Mouse (Mus musculus) gastrocnemius, adult 8-10 months (tissue): ENCODE measurements around the gene Sept5. TPM values are rescaled to one million over a fixed set of nuclear protein-coding genes. Genes with fewer than 3 reads are reported as not detected.

Experiments used
- DNase-seq, 2 experiments: peaks; one replicate each; pipeline ENCODE4 v3.0.0; 2022; ENCODE audit warnings: low spot score in 2 of 2
- total RNA-seq, 4 experiments: library from RNA; stranded (reverse); gene quantifications; 2 replicates each; pipeline ENCODE4 v1.2.4; 2022

Gene Sept5
- total RNA-seq, 4 experiments from 2014 or later = 1.7 to 2.7 (median 2.3) TPM

- DNase-seq = peak; percentile 74
These were observed 12.2 kb downstream of the Sept5 start for GRCm38 (mm10) chr16:18617370-18618065.

- DNase-seq = no peak
These were observed 16.5 kb downstream of the Sept5 start for GRCm38 (mm10) chr16:18613301-18613700.

GRCm38 (mm10) chr16:18611752-18612151 is 18.0 kb downstream of the Sept5 start:
- DNase-seq = no peak

GRCm38 (mm10) chr16:18609099-18609498 is 20.7 kb downstream of the Sept5 start:
- DNase-seq = no peak

GRCm38 (mm10) chr16:18608226-18608625 is 21.5 kb downstream of the Sept5 start:
- peak in 1 of 2 experiments; percentile 51 for DNase-seq

GRCm38 (mm10) chr16:18605705-18606104 is 24.0 kb downstream of the Sept5 start:
- DNase-seq = no peak

- peak; percentile 73 to 88 for DNase-seq
These were observed 25.5 kb downstream of the Sept5 start for GRCm38 (mm10) chr16:18604267-18604701.

- peak; percentile 52 to 67 for DNase-seq
These were observed 28.3 kb downstream of the Sept5 start for GRCm38 (mm10) chr16:18601447-18601846.

GRCm38 (mm10) chr16:18598006-18598405 is 31.7 kb downstream of the Sept5 start:
- DNase-seq = no peak

- DNase-seq = no peak
These were observed 33.5 kb downstream of the Sept5 start for GRCm38 (mm10) chr16:18596255-18596654.

GRCm38 (mm10) chr16:18593930-18594329 is 35.8 kb downstream of the Sept5 start:
- no peak for DNase-seq

GRCm38 (mm10) chr16:18591047-18592018 is 38.4 kb downstream of the Sept5 start:
- no peak for DNase-seq

GRCm38 (mm10) chr16:18589804-18590790 is 39.7 kb downstream of the Sept5 start, which contains the start of gene Tbx1:
Gene Tbx1 (minus strand): TSS chr16:18590671.
- no peak for DNase-seq

- DNase-seq = no peak
These were observed 40.6 kb downstream of the Sept5 start for GRCm38 (mm10) chr16:18589080-18589621.

- no peak for DNase-seq
These were observed 41.1 kb downstream of the Sept5 start for GRCm38 (mm10) chr16:18588738-18589055.

- no peak for DNase-seq
These were observed 41.7 kb downstream of the Sept5 start for GRCm38 (mm10) chr16:18587847-18588737.

- DNase-seq = no peak
These were observed 42.7 kb downstream of the Sept5 start for GRCm38 (mm10) chr16:18586906-18587546.

GRCm38 (mm10) chr16:18586076-18586905 is 43.5 kb downstream of the Sept5 start:
- DNase-seq = no peak
